Mouse (Mus musculus): ENCODE data around the gene Vamp4.

GRCm38 (mm10) chr1:162590415-162590997, 20.2 kb downstream of the Vamp4 start:
- no peak for TF ChIP-seq ZNF384 (IDR thresholded peaks at IDR 0.05; ENCODE audit: low read depth, low read length)
- TF ChIP-seq HCFC1 (IDR thresholded peaks at IDR 0.05; ENCODE audit: borderline replicate concordance, insufficient read depth, low read length) = no peak
